9 mouse cellular contexts compared by ENCODE assay signal in genomic region chr19:29563258-29563779, GRCm38 (mm10). TPM values are rescaled to one million over a fixed set of nuclear protein-coding genes. Genes with fewer than 3 reads are reported as not detected.
DNase-seq lines count a peak whose midpoint lies in the region; ATAC-seq and TF ChIP-seq lines count a peak whose summit lies in the region.
"Had no signal": no experiment of that assay in that cellular context is flagged by ENCODE, and none has a peak within 500 bp of the region (broad histone marks: within the 10 kb centered on the region; RNA-seq: fewer than 3 reads in every experiment).

No protein-coding gene starts in this region.

- H3K36me3 ChIP-seq in forebrain, embryonic 15.5 days, result 0 out of 2 replicates have a peak, but pooled peaks cover 5% of the 10 kb centered on the region
- H3K36me3 ChIP-seq in intestine, embryonic 15.5 days, result no peaks in the 10 kb centered on the region
- 0 out of 2 replicates have a peak, but pooled peaks cover 2% of the 10 kb centered on the region for H3K36me3 ChIP-seq in limb, embryonic 11.5 days (ENCODE audit: control insufficient read depth, insufficient read depth, low read length)
- no peaks in the 10 kb centered on the region for H3K36me3 ChIP-seq in stomach, postnatal 0 days (ENCODE audit: control insufficient read depth, insufficient read depth, low read length)

- DNase-seq in ovary, postnatal 10 days (ENCODE audit: low spot score), result peak; percentile 28
- no peak for DNase-seq in ovary, adult 18-20 months (ENCODE audit: low spot score)
- DNase-seq in limb, embryonic 11.5 days (ENCODE audit: low spot score), result peak; percentile 67
- DNase-seq in stomach, postnatal 0 days (ENCODE audit: low spot score), result peak; percentile 59

- no peak overlapping the region for H3K4me2 ChIP-seq in forebrain, embryonic 15.5 days (replicated peaks)
- no peak overlapping the region for H3K4me2 ChIP-seq in intestine, embryonic 15.5 days (replicated peaks)
- H3K4me2 ChIP-seq in limb, embryonic 11.5 days (ENCODE audit: low read depth, severe bottlenecking), result no peak overlapping the region
- no peak overlapping the region for H3K4me2 ChIP-seq in stomach, postnatal 0 days (replicated peaks; ENCODE audit: low read depth)

- H3K4me1 ChIP-seq in forebrain, embryonic 15.5 days, result 0 out of 2 replicates have a peak, but pooled peaks cover 4% of the 10 kb centered on the region
- no peaks in the 10 kb centered on the region for H3K4me1 ChIP-seq in intestine, embryonic 15.5 days (replicated peaks)
- H3K4me1 ChIP-seq in limb, embryonic 11.5 days (ENCODE audit: control insufficient read depth, insufficient read depth, low read length), result no peaks in the 10 kb centered on the region
- no peaks in the 10 kb centered on the region for H3K4me1 ChIP-seq in stomach, postnatal 0 days (replicated peaks; ENCODE audit: control insufficient read depth, insufficient read depth)

- peak; percentile 95 for TF ChIP-seq CTCF in stomach, postnatal 0 days (IDR thresholded peaks at IDR 0.05; ENCODE audit: low read depth)

- no peaks in the 10 kb centered on the region for H3K9me3 ChIP-seq in forebrain, embryonic 15.5 days
- no peaks in the 10 kb centered on the region for H3K9me3 ChIP-seq in intestine, embryonic 15.5 days
- no peaks in the 10 kb centered on the region for H3K9me3 ChIP-seq in limb, embryonic 11.5 days (ENCODE audit: control insufficient read depth, low read length)
- H3K9me3 ChIP-seq in stomach, postnatal 0 days (ENCODE audit: control insufficient read depth, low read length), result no peaks in the 10 kb centered on the region

- no peak overlapping the region for H3K4me3 ChIP-seq in forebrain, embryonic 15.5 days
- no peak overlapping the region for H3K4me3 ChIP-seq in intestine, embryonic 15.5 days (replicated peaks)
- H3K4me3 ChIP-seq in limb, embryonic 11.5 days (ENCODE audit: low read depth, low read length), result no peak overlapping the region
- H3K4me3 ChIP-seq in stomach, postnatal 0 days (ENCODE audit: low read depth, low read length), result no peak overlapping the region
- H3K4me3 ChIP-seq: erythroblast, embryonic 14.5 days had no signal

- ATAC-seq in cerebellum, adult (ENCODE audit: insufficient number of reproducible peaks, low FRiP score, low TSS enrichment), result peak; percentile 58
- peak; percentile 66 for ATAC-seq in forebrain, embryonic 15.5 days (replicated peaks)
- peak; percentile 63 for ATAC-seq in intestine, embryonic 15.5 days
- ATAC-seq in limb, embryonic 11.5 days (ENCODE audit: insufficient number of reproducible peaks, low FRiP score, low TSS enrichment, low read depth), result no peak
- ATAC-seq in monocyte, adult 5-6 weeks (replicated peaks; ENCODE audit: insufficient number of reproducible peaks, low FRiP score, low TSS enrichment, poor library complexity, severe bottlenecking), result peak; percentile 73
- peak; percentile 80 for ATAC-seq in stomach, postnatal 0 days (ENCODE audit: low FRiP score, low TSS enrichment)

- H3K9ac ChIP-seq in forebrain, embryonic 15.5 days (replicated peaks), result no peak overlapping the region
- no peak overlapping the region for H3K9ac ChIP-seq in intestine, embryonic 15.5 days
- no peak overlapping the region for H3K9ac ChIP-seq in limb, embryonic 11.5 days (ENCODE audit: low read length)
- H3K9ac ChIP-seq in stomach, postnatal 0 days (ENCODE audit: low read length), result no peak overlapping the region

- no peak for TF ChIP-seq EP300 in stomach, postnatal 0 days (optimal IDR thresholded peaks at IDR 0.05)

- WGBS in forebrain, embryonic 15.5 days, result 63% methylated on average over 7 of the region's 7 CpGs
- WGBS in intestine, embryonic 15.5 days, result 70% methylated on average over 7 of the region's 7 CpGs
- WGBS in limb, embryonic 11.5 days, result 66% methylated on average over 7 of the region's 7 CpGs
- 60% methylated on average over 7 of the region's 7 CpGs for whole genome bisulfite sequencing in stomach, postnatal 0 days

- no peaks in the 10 kb centered on the region for H3K27me3 ChIP-seq in forebrain, embryonic 15.5 days
- H3K27me3 ChIP-seq in intestine, embryonic 15.5 days (replicated peaks), result no peaks in the 10 kb centered on the region
- H3K27me3 ChIP-seq in limb, embryonic 11.5 days (ENCODE audit: control insufficient read depth, insufficient read depth, low read length), result no peaks in the 10 kb centered on the region
- no peaks in the 10 kb centered on the region for H3K27me3 ChIP-seq in stomach, postnatal 0 days (ENCODE audit: control insufficient read depth, insufficient read depth, low read length)

- no peak overlapping the region for H3K27ac ChIP-seq in forebrain, embryonic 15.5 days (replicated peaks)
- no peak overlapping the region for H3K27ac ChIP-seq in intestine, embryonic 15.5 days
- H3K27ac ChIP-seq in limb, embryonic 11.5 days (replicated peaks; ENCODE audit: low read depth, low read length), result no peak overlapping the region
- H3K27ac ChIP-seq in stomach, postnatal 0 days (replicated peaks), result no peak overlapping the region; the same call in 1 of the 2 replicates

RNA-seq across cellular contexts. Expression of gene Ric1, which starts 41.2 kb away (rescaled TPM):
- polyA plus RNA-seq in forebrain, embryonic 15.5 days (2015; fragmentation: Nextera tagmentation; extraction: Ambion mirVana), result 13.2 and 13.4 TPM in 2 replicates
- 11.9 and 12.3 TPM in 2 replicates for polyA plus RNA-seq in intestine, embryonic 15.5 days (2015; fragmentation: Nextera tagmentation; extraction: Ambion mirVana)
- 21.9 and 24.5 TPM in 2 replicates for polyA plus RNA-seq in limb, embryonic 11.5 days (2014; fragmentation: Nextera tagmentation; extraction: Ambion mirVana)
- 58.8 to 70.8 TPM (median 64.9 TPM) in 3 replicates for total RNA-seq in monocyte, adult 5-6 weeks (2017)
- polyA plus RNA-seq in stomach, postnatal 0 days (2015; fragmentation: Nextera tagmentation; extraction: Ambion mirVana), result 7.4 and 7.6 TPM in 2 replicates
